Mouse (Mus musculus) midbrain, embryonic 16.5 days (tissue): ENCODE data around the gene Slc4a3. TPM values are rescaled to one million over a fixed set of nuclear protein-coding genes. Genes with fewer than 3 reads are reported as not detected.

Source experiments
- ATAC-seq: fragments of 200-750 bp; cut with Nextera tagmentation; 2 replicates; pipeline ENCODE4 v1.8.0; 2017; ENCODE audit warnings: moderate TSS enrichment
- H3K27ac ChIP-seq: fragments of 300-500 bp; sonication (generic); 2 replicates; pipeline ENCODE4 v1.5.1; 2014; ENCODE audit warnings: mild to moderate bottlenecking, low read length, mixed read lengths
- H3K27me3 ChIP-seq: fragments of 300-500 bp; sonication (generic); 2 replicates; pipeline ENCODE4 v1.6.1; 2014; ENCODE audit warnings: low read depth, low read length, mixed read lengths; ENCODE audit not compliant: control insufficient read depth, insufficient read depth
- H3K36me3 ChIP-seq: fragments of 300-500 bp; sonication (generic); 2 replicates; pipeline ENCODE4 v1.6.1; 2014; ENCODE audit warnings: mild to moderate bottlenecking, low read length, moderate library complexity, mixed read lengths; ENCODE audit not compliant: control insufficient read depth, insufficient read depth
- H3K4me1 ChIP-seq: fragments of 300-500 bp; sonication (generic); 2 replicates; pipeline ENCODE4 v1.6.1; 2014; ENCODE audit warnings: mild to moderate bottlenecking, low read length, mixed read lengths; ENCODE audit not compliant: control insufficient read depth, insufficient read depth
- H3K4me2 ChIP-seq: fragments of 300-500 bp; sonication (generic); 2 replicates; pipeline ENCODE4 v1.6.1; 2014; ENCODE audit warnings: mild to moderate bottlenecking, low read length, mixed read lengths
- H3K4me3 ChIP-seq: fragments of 300-500 bp; sonication (generic); 2 replicates; pipeline ENCODE4 v1.5.1; 2014; ENCODE audit warnings: low read depth, mild to moderate bottlenecking, low read length, moderate library complexity, mixed read lengths
- H3K9ac ChIP-seq: fragments of 300-500 bp; sonication (generic); 2 replicates; pipeline ENCODE4 v1.6.1; 2014; ENCODE audit warnings: low read depth, low read length, mixed read lengths
- H3K9me3 ChIP-seq: fragments of 300-500 bp; sonication (generic); replicated peaks from 2 replicates; pipeline ENCODE4 v1.6.1; 2014; ENCODE audit warnings: mild to moderate bottlenecking, low read length, mixed read lengths; ENCODE audit not compliant: control insufficient read depth, poor library complexity, severe bottlenecking
- WGBS: fragments of 180-500 bp; shearing (Covaris S2); extraction: QIAGEN DNeasy Blood & Tissue Kit; methylation state at CpG from one replicate; pipeline ENCODE4 v1.1.7; 2014; 5-methylcytosine and 5-hydroxymethylcytosine counted together
- polyA plus RNA-seq: library from polyadenylated mRNA; unstranded; fragments of >200 nt; fragmentation: Nextera tagmentation; extraction: Ambion mirVana; gene quantifications from 2 replicates; pipeline ENCODE4 v1.2.1, GENCODE M21; 2015

Slc4a3 gene
- polyA plus RNA-seq, 1 experiment from 2014 or later = 83.0 TPM

- Histone ChIP-seq H3K27me3 (no peaks in the 10 kb centered on the region), H3K27ac (no peak overlapping the region), H3K4me3 (no peak overlapping the region), H3K36me3 (no peaks in the 10 kb centered on the region), H3K4me2 (no peak overlapping the region), H3K4me1 (peaks cover 9% of the 10 kb centered on the region; the same call in 1 of the 2 replicates), H3K9ac (no peak overlapping the region), H3K9me3 (no peaks in the 10 kb centered on the region)
- 92% methylated on average over 3 of the region's 3 CpGs for WGBS
- ATAC-seq = no peak
Measured at GRCm38 (mm10) chr1:75586791-75587190, 40.7 kb downstream of the Slc4a3 start.

- H3K27ac ChIP-seq = no peak overlapping the region
- no peaks in the 10 kb centered on the region for H3K9me3 ChIP-seq
- peak; percentile 39; the same call in 1 of the 2 replicates for ATAC-seq
- no peak overlapping the region for H3K4me2 ChIP-seq
- 73% methylated on average over 12 of the region's 12 CpGs for WGBS
- no peak overlapping the region for H3K4me3 ChIP-seq
- H3K4me1 ChIP-seq = 0 out of 2 replicates have a peak, but pooled peaks cover 4% of the 10 kb centered on the region
- no peak overlapping the region for H3K9ac ChIP-seq
- no peaks in the 10 kb centered on the region for H3K36me3 ChIP-seq
- H3K27me3 ChIP-seq = no peaks in the 10 kb centered on the region
Measured at GRCm38 (mm10) chr1:75587738-75588719, 42.0 kb downstream of the Slc4a3 start.

- no peak for ATAC-seq
- no peak overlapping the region for H3K27ac ChIP-seq
- H3K9ac ChIP-seq = no peak overlapping the region
- H3K9me3 ChIP-seq = no peaks in the 10 kb centered on the region
- H3K4me3 ChIP-seq = no peak overlapping the region
- 38% methylated on average over 7 of the region's 7 CpGs for WGBS
- no peak overlapping the region for H3K4me2 ChIP-seq
- H3K36me3 ChIP-seq = no peaks in the 10 kb centered on the region
- H3K27me3 ChIP-seq = no peaks in the 10 kb centered on the region
- 0 out of 2 replicates have a peak, but pooled peaks cover 4% of the 10 kb centered on the region for H3K4me1 ChIP-seq
Measured at GRCm38 (mm10) chr1:75588874-75589273, 42.8 kb downstream of the Slc4a3 start.

DNA sequence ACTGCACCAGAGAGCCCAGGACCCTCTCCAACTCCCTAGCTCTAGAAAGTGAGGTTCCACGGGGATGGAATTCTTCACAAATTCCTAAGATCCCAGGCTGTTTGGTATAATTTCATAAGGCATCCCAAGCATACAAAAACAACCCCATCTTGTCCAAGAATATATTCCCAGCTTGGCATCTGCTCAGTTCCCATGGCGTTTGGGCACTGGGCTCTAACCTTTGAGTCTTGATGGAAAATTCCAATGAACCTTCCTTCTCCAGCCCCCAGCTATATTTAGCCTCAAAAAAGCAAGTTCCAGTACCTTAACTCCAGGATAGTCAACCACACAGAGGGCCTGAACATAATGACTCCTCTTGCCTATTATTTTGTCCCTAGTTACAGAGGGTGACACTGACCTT lies 43.9 kb downstream of the Slc4a3 start:
- Histone ChIP-seq H3K36me3 (no peaks in the 10 kb centered on the region), H3K27me3 (no peaks in the 10 kb centered on the region), H3K4me2 (no peak overlapping the region), H3K27ac (no peak overlapping the region), H3K4me1 (peaks cover 11% of the 10 kb centered on the region; the same call in 1 of the 2 replicates), H3K9ac (no peak overlapping the region), H3K4me3 (no peak overlapping the region), H3K9me3 (no peaks in the 10 kb centered on the region)
- 89% methylated on average over 2 of the region's 2 CpGs for WGBS
- ATAC-seq = no peak

DNA sequence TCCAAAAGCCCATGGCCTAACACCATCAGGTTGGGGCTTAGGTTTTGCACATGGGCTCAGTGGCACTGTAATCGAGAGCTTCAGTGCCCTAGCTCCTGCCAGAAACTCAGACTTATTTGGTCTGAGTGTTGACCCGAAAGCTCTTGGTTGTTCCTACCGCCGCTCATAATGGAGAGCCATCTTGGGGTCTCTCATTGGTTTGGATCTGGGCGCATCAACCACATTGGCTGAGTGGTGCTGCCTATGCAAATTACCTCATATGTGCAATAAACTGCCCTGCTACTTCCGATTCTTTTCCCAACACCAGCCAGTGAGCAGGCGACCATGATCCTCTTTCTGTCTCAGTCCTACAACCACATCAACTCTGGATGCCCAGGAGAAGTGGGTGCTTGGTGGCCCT lies 47.9 kb downstream of the Slc4a3 start:
- ATAC-seq = no peak
- no peak overlapping the region for H3K4me3 ChIP-seq
- WGBS = 88% methylated on average over 7 of the region's 7 CpGs
- H3K4me1 ChIP-seq = peaks cover 10% of the 10 kb centered on the region; the same call in 1 of the 2 replicates
- no peaks in the 10 kb centered on the region for H3K36me3 ChIP-seq
- no peaks in the 10 kb centered on the region for H3K9me3 ChIP-seq
- H3K9ac ChIP-seq = no peak overlapping the region
- no peaks in the 10 kb centered on the region for H3K27me3 ChIP-seq
- H3K27ac ChIP-seq = peak overlapping the region; percentile 9; the same call in 1 of the 2 replicates
- H3K4me2 ChIP-seq = no peak overlapping the region

GRCm38 (mm10) chr1:75594836-75595235 lies 48.8 kb downstream of the Slc4a3 start:
- no peak for ATAC-seq
- Histone ChIP-seq H3K9me3 (no peaks in the 10 kb centered on the region), H3K4me3 (no peak overlapping the region), H3K27ac (peak overlapping the region; percentile 9; the same call in 1 of the 2 replicates), H3K27me3 (no peaks in the 10 kb centered on the region), H3K4me2 (0 out of 2 replicates have a peak overlapping the region, but pooled peaks have one; percentile 8), H3K9ac (0 out of 2 replicates have a peak overlapping the region, but pooled peaks have one; percentile 25), H3K4me1 (peaks cover 7% of the 10 kb centered on the region; the same call in 1 of the 2 replicates), H3K36me3 (no peaks in the 10 kb centered on the region)
- 32% methylated on average over 9 of the region's 9 CpGs for WGBS

DNA sequence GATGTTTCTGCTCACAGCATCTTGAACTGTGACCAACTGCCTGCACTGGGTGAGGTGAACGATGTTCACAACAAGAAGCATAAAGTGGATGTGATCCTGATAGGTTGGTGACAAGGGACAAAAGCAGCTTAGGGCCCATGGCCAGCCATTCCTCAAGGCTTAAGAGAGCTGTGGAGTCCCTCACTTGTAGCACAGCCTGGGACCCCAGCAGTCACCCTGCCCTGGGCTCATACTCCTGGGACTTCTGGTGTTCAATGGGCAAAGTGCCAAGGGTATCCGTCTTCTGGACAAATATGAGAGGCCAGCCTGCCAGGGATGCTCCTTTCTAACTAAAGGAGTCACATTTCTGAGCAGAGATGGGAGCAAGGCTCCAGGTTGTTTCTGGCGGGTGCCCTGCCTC lies 49.9 kb downstream of the Slc4a3 start:
- H3K27me3 ChIP-seq = no peaks in the 10 kb centered on the region
- no peak for ATAC-seq
- no peaks in the 10 kb centered on the region for H3K9me3 ChIP-seq
- no peak overlapping the region for H3K4me3 ChIP-seq
- H3K27ac ChIP-seq = no peak overlapping the region
- WGBS = 73% methylated on average over 3 of the region's 3 CpGs
- H3K4me2 ChIP-seq = no peak overlapping the region
- no peaks in the 10 kb centered on the region for H3K36me3 ChIP-seq
- peaks cover 7% of the 10 kb centered on the region; the same call in 1 of the 2 replicates for H3K4me1 ChIP-seq
- H3K9ac ChIP-seq = no peak overlapping the region

DNA sequence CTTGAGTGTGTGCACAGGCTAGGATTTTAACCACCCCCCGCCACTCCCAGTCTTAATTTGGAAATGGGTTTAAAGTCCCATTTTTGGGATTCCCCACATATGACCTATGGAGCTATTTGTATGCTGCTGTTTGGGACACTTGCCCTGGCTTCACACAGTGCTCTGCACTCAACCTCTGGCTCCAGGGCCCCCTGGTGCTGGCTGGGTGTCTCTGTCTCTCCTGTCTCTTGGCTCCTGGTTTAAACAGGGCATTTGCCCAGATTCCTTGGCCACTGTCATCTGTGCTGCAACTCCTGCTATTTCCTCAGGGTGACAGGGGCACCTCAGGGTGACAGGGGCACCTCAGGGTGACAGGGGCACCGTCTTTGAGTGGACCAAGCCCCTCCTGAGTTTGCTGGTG lies 50.8 kb downstream of the Slc4a3 start:
- Histone ChIP-seq H3K36me3 (no peaks in the 10 kb centered on the region), H3K27ac (no peak overlapping the region), H3K4me2 (no peak overlapping the region), H3K4me3 (no peak overlapping the region), H3K9me3 (no peaks in the 10 kb centered on the region), H3K9ac (no peak overlapping the region), H3K4me1 (peaks cover 10% of the 10 kb centered on the region), H3K27me3 (no peaks in the 10 kb centered on the region)
- 95% methylated on average over 2 of the region's 2 CpGs for WGBS
- ATAC-seq = no peak

DNA sequence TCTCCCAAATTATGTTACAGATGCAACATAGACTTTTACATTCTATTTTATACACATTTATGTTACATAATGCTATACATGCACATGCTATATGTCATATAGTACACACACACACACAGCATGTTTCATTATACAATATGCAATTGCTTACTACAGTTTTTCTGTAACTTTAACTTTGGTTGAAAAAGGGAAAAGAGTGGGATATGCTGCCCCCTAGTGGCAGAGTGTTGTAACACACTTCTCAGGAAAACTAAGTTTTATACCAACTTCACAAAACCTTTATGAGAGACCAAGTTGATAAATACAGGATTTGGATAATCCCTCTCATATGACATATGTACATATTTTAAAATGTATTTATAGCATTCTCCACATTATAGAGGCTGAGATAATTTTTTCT lies 51.6 kb downstream of the Slc4a3 start:
- no peak overlapping the region for H3K9ac ChIP-seq
- no peak overlapping the region for H3K4me3 ChIP-seq
- H3K4me2 ChIP-seq = no peak overlapping the region
- no peak overlapping the region for H3K27ac ChIP-seq
- no peaks in the 10 kb centered on the region for H3K27me3 ChIP-seq
- ATAC-seq = no peak
- peaks cover 10% of the 10 kb centered on the region for H3K4me1 ChIP-seq
- H3K9me3 ChIP-seq = no peaks in the 10 kb centered on the region
- no peaks in the 10 kb centered on the region for H3K36me3 ChIP-seq
